Mouse (Mus musculus) megakaryocyte-erythroid progenitor cell, adult 5-6 weeks (primary cell): ENCODE results near the gene Col5a1. TPM values are rescaled to one million over a fixed set of nuclear protein-coding genes. Genes with fewer than 3 reads are reported as not detected.

Source experiments
- ATAC-seq: replicated peaks from 2 replicates; pipeline ENCODE4 v1.8.0; 2016; ENCODE audit warnings: mild to moderate bottlenecking, inconsistent platforms; ENCODE audit not compliant: severe bottlenecking, poor library complexity, low FRiP score, low TSS enrichment
- total RNA-seq, 2 experiments: library from RNA; stranded (forward) in 1 of 2; stranded (reverse) in 1 of 2; fragments of 200-1000, 215-1000 nt in 1 of 2; fragments of >200 nt in 1 of 2; fragmentation: Nextera tagmentation in 1 of 2; gene quantifications; 2 replicates each; pipeline ENCODE4 v1.2.3; 2014 to 2017

The Col5a1 gene
- total RNA-seq (2014; fragmentation: Nextera tagmentation): 22.0 and 24.7 TPM in 2 replicates
- 6.2 and 9.2 TPM in 2 replicates for total RNA-seq (2017)

DNA sequence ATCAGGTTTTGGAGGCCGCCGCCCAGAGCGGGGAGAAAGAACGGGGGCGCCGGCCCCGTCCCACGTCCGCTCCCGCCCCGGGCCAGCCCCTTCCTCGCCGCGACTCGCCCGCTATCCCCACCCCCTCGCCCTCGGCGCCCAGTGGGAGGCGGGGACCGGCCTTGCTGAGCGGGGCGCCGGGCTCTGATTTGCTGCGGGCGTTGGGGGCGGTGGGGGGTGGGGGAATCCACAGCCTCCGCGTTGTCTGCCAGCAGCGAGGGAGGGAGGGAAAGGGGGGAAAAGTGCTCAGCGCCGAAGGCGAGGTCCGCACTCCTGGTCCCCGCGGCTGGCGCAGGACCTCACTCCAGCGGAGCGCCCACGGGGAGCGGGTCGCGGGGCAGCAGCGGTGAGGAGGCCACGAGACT lies at the start of gene Col5a1:
Col5a1 (plus strand) TSS at position 278 of the 404 bp plus-strand sequence.
- no peak for ATAC-seq

- no peak for ATAC-seq
Observed at GRCm38 (mm10) chr2:27838112-27838511, 48.1 kb upstream of the Col5a1 start.

GRCm38 (mm10) chr2:27840890-27841289 lies 45.3 kb upstream of the Col5a1 start:
- no peak for ATAC-seq

- ATAC-seq: no peak
Observed at GRCm38 (mm10) chr2:27842893-27843292, 43.3 kb upstream of the Col5a1 start.

- ATAC-seq: no peak
Observed at GRCm38 (mm10) chr2:27844885-27845284, 41.3 kb upstream of the Col5a1 start.

DNA sequence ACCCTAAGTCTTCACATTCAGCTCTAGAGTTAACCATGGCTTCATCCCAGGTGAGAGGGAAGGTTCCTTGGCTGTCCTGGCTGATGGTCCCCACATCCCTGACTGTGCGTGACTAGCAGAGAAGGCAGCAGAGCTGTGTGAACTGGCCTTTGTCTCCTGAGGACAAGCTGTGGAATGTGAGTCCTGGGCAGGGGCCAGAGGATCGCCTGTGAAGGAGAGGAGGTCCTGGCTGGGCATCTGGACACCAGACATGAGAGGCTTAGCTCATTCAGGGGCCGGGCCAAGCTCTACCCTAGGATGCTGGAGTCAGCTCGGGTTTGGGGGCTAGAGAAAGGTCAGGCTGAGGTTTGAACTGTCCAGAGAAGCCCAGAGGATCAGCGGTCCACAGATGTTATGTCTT lies 39.2 kb upstream of the Col5a1 start:
- no peak for ATAC-seq

DNA sequence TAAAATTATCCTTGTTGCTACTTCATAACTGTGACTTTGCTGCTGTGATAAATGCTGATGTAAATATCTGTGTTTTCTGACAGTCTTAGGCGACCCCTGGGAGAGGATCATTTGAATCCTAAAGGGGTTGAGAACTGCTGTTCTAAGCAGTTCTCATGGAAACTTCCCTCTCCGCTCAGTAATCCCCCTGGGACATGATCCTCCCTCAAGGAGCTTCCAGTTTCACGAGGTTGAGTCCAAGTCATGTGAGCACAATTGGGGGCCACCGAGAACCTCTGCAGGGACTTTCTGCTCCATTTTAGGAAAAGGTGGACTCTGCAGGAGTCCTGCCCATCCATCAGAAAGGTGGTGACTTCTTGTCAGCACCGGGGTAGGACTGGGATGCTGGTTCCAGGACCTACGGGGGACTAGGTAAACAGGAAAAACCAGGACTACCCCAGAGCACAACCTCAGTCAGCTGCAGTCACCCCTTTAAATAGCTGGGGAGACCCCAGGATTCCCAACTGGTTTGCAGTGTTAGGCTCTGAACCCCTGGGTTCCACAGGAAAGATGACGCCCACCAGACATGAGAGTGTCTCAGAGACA lies 38.3 kb upstream of the Col5a1 start:
- no peak for ATAC-seq

- no peak for ATAC-seq
Observed at GRCm38 (mm10) chr2:27848466-27848865, 37.8 kb upstream of the Col5a1 start.

DNA sequence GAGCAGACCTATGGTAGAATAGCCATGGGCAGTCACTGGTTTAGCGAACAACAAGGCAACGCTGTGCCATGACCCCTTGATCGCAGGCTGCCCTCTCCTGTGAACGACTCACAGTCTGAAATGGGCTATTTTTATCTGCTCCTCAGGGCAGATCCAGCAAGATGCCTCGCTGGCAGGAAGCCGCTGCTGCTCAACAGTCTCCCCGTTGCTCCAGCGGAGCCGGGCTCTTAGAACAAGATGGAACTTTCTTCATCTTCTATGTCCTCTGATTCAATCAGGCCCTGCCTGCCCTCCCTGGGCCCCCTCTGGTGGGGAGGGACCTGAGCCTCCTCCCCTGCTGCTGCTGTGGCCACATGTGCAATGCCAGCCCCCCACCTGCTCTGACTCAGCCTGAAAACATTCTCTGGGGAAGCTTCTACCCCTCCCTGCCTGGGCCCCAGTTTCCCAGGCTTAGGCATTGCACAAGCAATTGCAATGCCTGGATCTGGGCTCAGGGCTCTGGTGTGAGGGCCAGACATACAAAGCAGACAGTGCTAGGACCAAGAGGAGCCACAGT lies 27.8 kb upstream of the Col5a1 start:
- ATAC-seq: no peak

- no peak for ATAC-seq
Observed at GRCm38 (mm10) chr2:27861576-27862238, 24.5 kb upstream of the Col5a1 start.

GRCm38 (mm10) chr2:27864491-27865365 lies 21.5 kb upstream of the Col5a1 start:
- no peak for ATAC-seq

GRCm38 (mm10) chr2:27870586-27870985 lies 15.6 kb upstream of the Col5a1 start:
- ATAC-seq: no peak

DNA sequence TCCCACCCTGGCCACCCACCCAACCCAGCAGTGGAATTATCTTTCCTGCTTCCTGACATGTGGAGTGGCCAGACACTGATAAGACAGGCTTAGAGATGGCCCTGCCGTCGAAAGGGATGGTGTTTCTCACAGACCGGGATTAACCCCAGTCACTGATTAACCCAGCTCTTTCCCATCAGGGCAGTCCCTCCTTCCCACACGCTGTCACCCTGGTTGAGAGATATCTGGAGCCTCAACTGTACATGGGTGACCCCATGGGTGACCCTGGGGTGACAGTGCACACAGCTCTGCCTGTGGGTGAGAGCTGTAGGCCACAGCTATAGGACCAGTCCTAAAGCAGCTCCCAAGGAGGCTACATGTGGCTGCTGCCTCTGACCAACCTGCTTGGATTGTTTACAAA lies 15.2 kb upstream of the Col5a1 start:
- no peak for ATAC-seq

GRCm38 (mm10) chr2:27872276-27872675 lies 13.9 kb upstream of the Col5a1 start:
- no peak for ATAC-seq

- ATAC-seq: no peak
Observed at GRCm38 (mm10) chr2:27873030-27873429, 13.2 kb upstream of the Col5a1 start.

DNA sequence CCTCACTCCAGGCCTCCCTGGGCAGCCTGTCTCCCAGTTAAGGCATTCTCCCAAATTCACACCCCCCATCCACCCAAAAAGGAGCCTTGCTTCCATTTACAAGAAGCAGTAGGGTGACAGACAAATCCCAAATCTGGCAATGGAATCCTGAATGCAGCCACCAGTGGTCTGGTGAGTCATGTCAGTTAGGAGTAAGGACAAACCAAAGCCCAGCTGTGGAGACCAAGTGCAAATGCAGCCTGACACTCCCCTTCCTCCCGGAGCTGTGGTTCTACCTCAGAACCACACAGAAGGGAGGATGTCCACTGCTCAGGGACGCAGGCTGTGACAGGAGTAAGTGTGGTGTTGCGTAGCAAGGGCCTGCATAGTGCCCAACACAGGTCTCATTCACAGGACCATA lies 11.6 kb upstream of the Col5a1 start:
- ATAC-seq: no peak

DNA sequence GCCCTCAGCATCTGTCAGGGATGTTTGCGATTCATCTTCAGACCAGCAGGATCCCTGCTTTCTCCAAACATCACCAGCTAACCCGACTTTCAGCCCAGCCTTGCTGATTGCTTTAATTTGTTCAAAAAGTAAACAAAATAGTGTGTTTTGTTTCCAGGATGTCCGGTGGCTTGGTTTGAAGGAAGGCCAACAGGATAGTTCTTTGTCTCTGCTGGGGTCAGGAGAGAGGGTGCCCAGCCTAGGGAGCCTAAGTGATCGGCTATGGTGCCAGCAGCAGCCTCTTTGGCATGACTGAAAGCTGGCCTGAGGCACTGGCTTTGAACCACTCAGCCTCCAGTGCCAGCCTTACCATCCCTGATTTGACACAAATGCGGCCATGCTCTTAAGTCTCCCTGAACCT lies 11.0 kb upstream of the Col5a1 start:
- ATAC-seq: no peak

GRCm38 (mm10) chr2:27875786-27876185 lies 10.4 kb upstream of the Col5a1 start:
- no peak for ATAC-seq

- ATAC-seq: no peak
Observed at GRCm38 (mm10) chr2:27876724-27877504, 9.3 kb upstream of the Col5a1 start.
